Mouse (Mus musculus) limb, embryonic 12.5 days (tissue): ENCODE results near the gene Rnf115. TPM values are rescaled to one million over a fixed set of nuclear protein-coding genes. Genes with fewer than 3 reads are reported as not detected.
A peak's percentile ranks its signal among the peaks of the same experiment; 100 is the strongest.
"Not testable (repeated sequence)": the region's sequence is repeated elsewhere in the genome, so short reads cannot be mapped to it uniquely, and the experiment has no call there.

ENCODE experiments used
- ATAC-seq: fragments of 200-750 bp; cut with Nextera tagmentation; 2 replicates; pipeline ENCODE4 v1.8.0; 2017; ENCODE audit warnings: low read depth, moderate TSS enrichment; ENCODE audit not compliant: insufficient number of reproducible peaks, insufficient read depth, low FRiP score, low TSS enrichment
- H3K27ac ChIP-seq: fragments of 300-500 bp; sonication (generic); 2 replicates; pipeline ENCODE4 v1.5.1; 2016; ENCODE audit warnings: mild to moderate bottlenecking, moderate library complexity
- H3K27me3 ChIP-seq: fragments of 300-500 bp; sonication (generic); 2 replicates; pipeline ENCODE4 v1.6.1; 2016; ENCODE audit warnings: mild to moderate bottlenecking, moderate library complexity
- H3K36me3 ChIP-seq: fragments of 300-500 bp; sonication (generic); 2 replicates; pipeline ENCODE4 v1.6.1; 2016; ENCODE audit warnings: mild to moderate bottlenecking, moderate library complexity
- H3K4me1 ChIP-seq: fragments of 300-500 bp; sonication (generic); replicated peaks from 2 replicates; pipeline ENCODE4 v1.6.1; 2016
- H3K4me2 ChIP-seq: fragments of 300-500 bp; sonication (generic); 2 replicates; pipeline ENCODE4 v1.6.1; 2016; ENCODE audit warnings: mild to moderate bottlenecking, moderate library complexity
- H3K4me3 ChIP-seq: fragments of 300-500 bp; sonication (generic); replicated peaks from 2 replicates; pipeline ENCODE4 v1.5.1; 2016; ENCODE audit warnings: mild to moderate bottlenecking
- H3K9ac ChIP-seq: fragments of 300-500 bp; sonication (generic); replicated peaks from 2 replicates; pipeline ENCODE4 v1.6.1; 2016; ENCODE audit warnings: mild to moderate bottlenecking, moderate library complexity
- H3K9me3 ChIP-seq: fragments of 300-500 bp; sonication (generic); 2 replicates; pipeline ENCODE4 v1.6.1; 2016; ENCODE audit warnings: mild to moderate bottlenecking, moderate library complexity
- WGBS: fragments of 180-500 bp; shearing (Covaris S2); methylation state at CpG from one replicate; pipeline ENCODE4 v1.1.7; 2016; 5-methylcytosine and 5-hydroxymethylcytosine counted together
- polyA plus RNA-seq: library from polyadenylated mRNA; unstranded; fragments of >200 nt; fragmentation: Nextera tagmentation; extraction: Ambion mirVana; gene quantifications from 2 replicates; pipeline ENCODE4 v1.2.1, GENCODE M21; 2016

The Rnf115 gene
- 64.4 and 66.0 TPM in 2 replicates for polyA plus RNA-seq

DNA sequence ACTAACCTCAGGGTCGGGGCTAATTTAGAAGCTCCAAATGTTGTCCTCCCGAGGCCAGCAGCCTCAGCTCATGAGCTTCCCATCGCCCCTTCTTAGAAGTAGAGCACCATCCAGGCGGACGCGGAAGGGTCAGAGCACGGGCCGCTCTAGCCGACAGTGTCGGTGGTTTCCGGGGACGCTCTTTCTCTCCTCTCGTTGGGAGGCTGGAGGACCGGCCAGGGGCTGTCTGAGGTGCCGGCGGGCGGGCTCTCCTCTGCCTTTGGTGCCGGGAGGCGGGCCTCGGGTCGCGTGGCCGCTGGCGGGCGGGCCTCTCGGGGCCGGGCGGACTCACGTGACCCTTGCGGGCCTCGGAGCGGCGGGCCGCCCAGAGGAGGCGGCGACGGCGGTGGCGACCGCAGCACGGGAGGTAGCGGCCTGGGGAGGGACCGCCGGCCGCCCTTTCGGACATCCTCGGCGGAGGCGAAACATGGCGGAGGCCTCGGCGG, at the start of gene Rnf115, which contains the start of gene Polr3c:
Rnf115 (plus strand) TSS at position 322 of the 485 bp plus-strand sequence.
Polr3c (minus strand) TSS at position 286 of the 485 bp plus-strand sequence.
- under 1% methylated on average over 52 of the region's 52 CpGs for WGBS
- Histone ChIP-seq H3K9ac (peak within 1 kb of the TSS; percentile 88), H3K4me2 (peak within 1 kb of the TSS; percentile 76), H3K4me1 (peaks cover 10% of the 10 kb centered on the region), H3K9me3 (no peaks in the 10 kb centered on the region), H3K36me3 (peaks cover 19% of the 10 kb centered on the region), H3K27ac (peak within 1 kb of the TSS; percentile 82), H3K4me3 (peak within 1 kb of the TSS; percentile 91), H3K27me3 (no peaks in the 10 kb centered on the region)
- ATAC-seq = peak; percentile 96

DNA sequence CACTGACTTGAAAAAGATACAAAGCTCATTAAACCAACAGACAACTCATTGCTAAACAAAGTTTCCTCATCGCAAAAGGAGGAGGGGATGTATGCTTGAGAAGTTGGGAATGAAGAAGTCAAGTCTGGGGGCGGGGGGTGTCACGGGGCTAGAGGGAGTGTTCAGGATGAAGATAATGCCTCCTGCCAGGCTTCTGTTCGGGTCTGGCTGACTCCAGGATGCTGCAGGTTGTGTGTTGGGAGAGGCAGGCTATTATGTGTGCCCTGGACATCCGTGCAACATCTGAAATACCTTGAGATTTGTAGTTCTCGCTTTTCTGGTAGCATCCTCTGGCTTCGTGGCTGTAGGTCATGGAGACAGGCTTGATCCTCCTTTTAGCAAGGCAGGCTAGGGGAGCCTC, 49.0 kb upstream of the Rnf115 start:
- H3K36me3 ChIP-seq = no peaks in the 10 kb centered on the region
- no peak overlapping the region for H3K4me3 ChIP-seq
- H3K4me2 ChIP-seq = no peak overlapping the region
- no peaks in the 10 kb centered on the region for H3K9me3 ChIP-seq
- peaks cover 12% of the 10 kb centered on the region for H3K4me1 ChIP-seq
- ATAC-seq = no peak
- H3K9ac ChIP-seq = no peak overlapping the region
- 72% methylated on average over 7 of the region's 7 CpGs for WGBS
- H3K27me3 ChIP-seq = peaks cover 35% of the 10 kb centered on the region
- H3K27ac ChIP-seq = no peak overlapping the region

DNA sequence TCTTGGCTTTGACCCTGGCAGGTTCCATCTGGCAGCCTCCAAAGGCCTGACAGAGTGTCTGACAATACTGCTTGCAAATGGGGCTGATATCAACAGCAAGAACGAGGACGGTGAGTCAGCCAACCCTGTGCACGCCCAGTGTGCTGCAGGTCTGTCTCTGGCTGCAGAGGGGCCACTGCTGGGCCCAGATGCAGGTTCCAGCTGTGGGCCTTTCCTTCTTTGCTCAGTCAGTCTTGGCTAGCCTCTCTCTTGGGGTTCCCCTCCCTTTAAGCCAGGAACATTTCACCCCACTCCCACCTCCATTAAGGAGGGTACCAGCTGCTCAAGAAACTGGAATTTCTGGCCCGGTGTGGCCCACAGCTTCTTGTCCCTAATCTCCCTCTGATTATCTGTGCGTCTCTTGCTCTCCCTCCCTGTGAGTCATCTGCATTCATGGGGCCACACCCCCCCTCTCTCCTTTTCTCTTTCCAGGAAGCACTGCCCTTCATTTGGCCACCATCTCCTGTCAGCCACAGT, 48.2 kb upstream of the Rnf115 start:
- no peak for ATAC-seq

DNA sequence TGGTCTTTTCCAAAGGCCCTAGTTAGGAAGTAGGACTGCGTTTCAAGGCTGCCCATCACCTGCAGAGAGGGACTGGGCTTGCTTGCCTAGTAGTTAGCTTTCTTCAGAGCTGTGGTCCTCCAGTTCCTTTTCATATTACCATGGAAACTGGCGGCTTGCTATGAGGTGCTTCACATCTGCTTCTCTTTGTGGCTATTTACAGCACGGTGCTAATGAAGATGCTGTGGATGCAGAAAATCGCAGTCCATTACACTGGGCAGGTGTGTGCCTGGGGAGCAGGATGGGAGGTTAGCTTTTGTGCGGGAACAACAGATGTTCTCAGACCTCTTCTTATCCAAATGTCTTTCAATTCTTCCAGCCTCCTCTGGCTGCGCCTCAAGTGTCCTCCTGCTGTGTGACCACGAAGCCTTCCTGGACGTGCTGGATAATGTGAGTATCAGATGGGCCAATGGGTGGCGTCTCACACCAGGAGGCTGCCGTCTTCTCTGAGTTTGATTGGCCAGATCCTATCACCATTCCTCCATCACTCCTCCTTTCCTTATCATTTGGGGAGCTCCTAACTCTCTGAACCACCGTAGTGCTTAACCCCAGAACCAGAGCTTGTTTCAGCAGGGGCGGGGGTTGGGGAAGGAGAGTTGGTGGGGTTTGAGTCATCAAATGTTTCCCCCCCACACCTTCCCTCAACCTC, 47.1 kb upstream of the Rnf115 start:
- Histone ChIP-seq H3K36me3 (no peaks in the 10 kb centered on the region), H3K9me3 (no peaks in the 10 kb centered on the region), H3K9ac (no peak overlapping the region), H3K27ac (no peak overlapping the region), H3K4me1 (peaks cover 10% of the 10 kb centered on the region), H3K4me3 (no peak overlapping the region), H3K27me3 (peaks cover 54% of the 10 kb centered on the region), H3K4me2 (no peak overlapping the region)
- ATAC-seq = no peak
- WGBS = 18% methylated on average over 12 of the region's 12 CpGs

More for the DNA sequence above, 48.2 kb upstream of the Rnf115 start:
- no peak overlapping the region for H3K27ac ChIP-seq
- WGBS = 28% methylated on average over 5 of the region's 5 CpGs
- peaks cover 9% of the 10 kb centered on the region for H3K4me1 ChIP-seq
- H3K4me2 ChIP-seq = no peak overlapping the region
- H3K9ac ChIP-seq = no peak overlapping the region
- H3K4me3 ChIP-seq = no peak overlapping the region
- no peaks in the 10 kb centered on the region for H3K9me3 ChIP-seq
- H3K36me3 ChIP-seq = no peaks in the 10 kb centered on the region
- H3K27me3 ChIP-seq = peaks cover 42% of the 10 kb centered on the region

DNA sequence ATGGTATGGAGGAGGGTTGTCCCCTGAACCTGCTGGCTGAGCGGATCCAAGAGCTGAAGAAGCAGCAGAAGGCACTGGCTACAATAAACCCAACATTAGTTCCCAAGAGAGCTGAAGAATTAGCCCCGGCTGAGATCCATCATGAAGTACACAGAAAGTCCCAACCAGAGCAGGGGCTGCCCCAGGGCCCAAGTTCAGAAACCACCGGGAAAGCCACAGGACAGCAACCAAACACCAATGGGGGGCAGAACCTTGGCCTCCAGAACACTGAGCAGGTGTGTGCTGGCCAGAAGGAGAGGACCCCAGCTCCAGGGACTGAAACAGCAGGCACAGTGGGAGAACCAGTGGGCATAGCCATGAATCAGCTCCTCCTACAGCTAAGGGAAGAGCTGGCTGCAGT, 44.0 kb upstream of the Rnf115 start:
- WGBS = 84% methylated on average over 3 of the region's 3 CpGs
- ATAC-seq = no peak
- peaks cover 59% of the 10 kb centered on the region for H3K27me3 ChIP-seq

DNA sequence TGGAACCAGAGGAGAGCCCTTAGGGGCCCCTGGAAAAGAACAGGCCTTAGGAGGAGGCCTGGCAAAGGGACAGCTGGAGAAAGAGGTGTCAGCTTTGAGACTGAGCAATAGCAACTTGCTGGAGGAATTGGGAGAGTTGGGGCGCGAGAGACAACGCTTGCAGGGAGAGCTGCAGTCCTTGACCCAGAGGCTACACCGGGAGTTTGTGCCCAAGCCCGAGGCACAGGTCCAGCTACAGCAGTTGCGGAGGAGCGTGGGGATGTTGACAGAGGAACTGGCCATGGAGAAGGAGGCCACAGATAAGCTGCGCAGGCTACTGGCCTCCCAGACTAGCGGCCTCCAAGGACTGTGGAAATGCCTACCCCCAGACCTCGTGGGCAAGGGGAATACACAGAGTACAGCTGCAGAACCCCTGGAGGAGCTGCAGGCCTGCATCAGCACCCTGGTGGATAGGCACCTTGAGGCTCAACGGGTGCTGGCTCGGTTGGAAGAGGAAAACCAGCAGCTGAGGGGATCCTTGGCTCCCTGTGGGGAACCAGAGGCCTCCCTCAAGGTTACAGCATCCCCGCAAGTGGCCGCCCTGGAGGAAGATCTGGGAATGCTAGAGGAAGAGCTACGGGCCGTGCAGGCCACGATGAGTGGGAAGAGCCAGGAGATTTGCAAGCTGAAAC, 43.2 kb upstream of the Rnf115 start:
- H3K9ac ChIP-seq = peak overlapping the region; percentile 44
- H3K4me1 ChIP-seq = 0 out of 2 replicates have a peak, but pooled peaks cover 7% of the 10 kb centered on the region
- H3K27ac ChIP-seq = no peak overlapping the region
- peak overlapping the region; percentile 59 for H3K4me2 ChIP-seq
- H3K9me3 ChIP-seq = no peaks in the 10 kb centered on the region
- H3K4me3 ChIP-seq = peak overlapping the region; percentile 34
- H3K27me3 ChIP-seq = peaks cover 53% of the 10 kb centered on the region
- ATAC-seq = no peak
- 50% methylated on average over 17 of the region's 17 CpGs for WGBS
- no peaks in the 10 kb centered on the region for H3K36me3 ChIP-seq

More for the DNA sequence above, 44.0 kb upstream of the Rnf115 start:
- Histone ChIP-seq H3K4me1 (0 out of 2 replicates have a peak, but pooled peaks cover 7% of the 10 kb centered on the region), H3K9ac (no peak overlapping the region), H3K4me3 (no peak overlapping the region), H3K9me3 (no peaks in the 10 kb centered on the region), H3K36me3 (no peaks in the 10 kb centered on the region), H3K27ac (no peak overlapping the region), H3K4me2 (no peak overlapping the region)

DNA sequence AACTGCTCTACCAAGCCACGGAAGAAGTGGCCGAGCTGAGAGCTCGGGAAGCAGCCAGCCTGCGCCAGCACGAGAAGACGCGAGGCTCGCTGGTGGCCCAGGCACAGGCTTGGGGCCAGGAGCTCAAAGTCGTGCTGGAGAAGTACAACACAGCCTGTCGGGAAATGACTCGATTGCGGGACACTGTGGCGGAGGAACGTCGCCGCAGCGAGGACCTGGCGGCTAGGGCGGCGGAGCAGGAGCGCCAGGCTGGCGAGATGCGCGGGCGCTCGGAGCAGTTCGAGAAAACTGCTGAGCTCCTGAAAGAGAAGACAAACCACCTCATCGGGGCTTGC, 42.7 kb upstream of the Rnf115 start:
- 18% methylated on average over 28 of the region's 28 CpGs for WGBS
- no peak; the same call in 1 of the 2 replicates for ATAC-seq
- Histone ChIP-seq H3K4me1 (0 out of 2 replicates have a peak, but pooled peaks cover 7% of the 10 kb centered on the region), H3K27me3 (peaks cover 52% of the 10 kb centered on the region), H3K36me3 (no peaks in the 10 kb centered on the region), H3K9ac (peak overlapping the region; percentile 44), H3K4me2 (peak overlapping the region; percentile 59), H3K9me3 (no peaks in the 10 kb centered on the region), H3K27ac (no peak overlapping the region), H3K4me3 (peak overlapping the region; percentile 34)

DNA sequence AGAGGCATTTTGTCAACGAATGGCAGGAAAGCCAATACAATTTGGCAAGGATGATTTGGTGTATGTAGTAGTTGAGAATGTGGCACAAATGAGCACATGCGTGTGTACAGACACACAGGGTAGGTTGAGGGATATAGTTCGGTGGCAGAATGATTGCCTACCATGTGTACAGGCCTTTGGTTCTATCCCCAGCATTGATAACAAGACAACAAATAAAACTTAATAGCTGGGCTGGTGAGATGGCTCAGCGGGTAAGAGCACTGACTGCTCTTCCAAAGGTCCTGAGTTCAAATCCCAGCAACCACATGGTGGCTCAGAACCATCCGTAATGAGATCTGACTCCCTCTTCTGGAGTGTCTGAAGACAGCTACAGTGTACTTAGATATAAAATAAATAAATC, 41.4 kb upstream of the Rnf115 start:
- 96% methylated on average over 5 of the region's 5 CpGs for WGBS
- H3K4me3 ChIP-seq, H3K27ac ChIP-seq, ATAC-seq, H3K9me3 ChIP-seq, H3K4me1 ChIP-seq, H3K4me2 ChIP-seq, H3K9ac ChIP-seq, H3K36me3 ChIP-seq: not testable (repeated sequence)
- H3K27me3 ChIP-seq = peaks cover 39% of the 10 kb centered on the region

DNA sequence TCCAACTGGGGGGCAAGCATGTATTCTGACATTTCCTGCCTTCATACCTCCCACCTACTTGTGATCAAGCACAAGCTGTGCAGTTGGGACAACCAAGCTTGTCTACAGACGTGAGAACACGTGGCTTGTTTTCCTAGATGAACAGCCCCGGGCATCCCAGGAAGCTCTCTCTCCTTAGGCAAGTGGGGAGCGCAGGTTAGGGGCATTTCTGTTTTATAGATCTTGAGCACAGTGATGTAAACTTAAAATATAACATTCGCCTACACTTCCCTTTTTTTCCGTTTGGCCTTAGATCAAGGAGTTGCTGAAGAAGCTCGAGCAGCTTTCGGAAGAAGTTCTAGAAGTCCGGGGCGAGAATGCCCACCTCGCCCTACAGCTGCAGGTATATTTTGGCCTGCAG, 38.6 kb upstream of the Rnf115 start:
- Histone ChIP-seq H3K4me2 (no peak overlapping the region), H3K4me1 (0 out of 2 replicates have a peak, but pooled peaks cover 7% of the 10 kb centered on the region), H3K4me3 (no peak overlapping the region), H3K9ac (no peak overlapping the region), H3K27me3 (peaks cover 27% of the 10 kb centered on the region), H3K36me3 (no peaks in the 10 kb centered on the region), H3K27ac (no peak overlapping the region), H3K9me3 (no peaks in the 10 kb centered on the region)
- ATAC-seq = no peak
- WGBS = 78% methylated on average over 11 of the region's 11 CpGs

DNA sequence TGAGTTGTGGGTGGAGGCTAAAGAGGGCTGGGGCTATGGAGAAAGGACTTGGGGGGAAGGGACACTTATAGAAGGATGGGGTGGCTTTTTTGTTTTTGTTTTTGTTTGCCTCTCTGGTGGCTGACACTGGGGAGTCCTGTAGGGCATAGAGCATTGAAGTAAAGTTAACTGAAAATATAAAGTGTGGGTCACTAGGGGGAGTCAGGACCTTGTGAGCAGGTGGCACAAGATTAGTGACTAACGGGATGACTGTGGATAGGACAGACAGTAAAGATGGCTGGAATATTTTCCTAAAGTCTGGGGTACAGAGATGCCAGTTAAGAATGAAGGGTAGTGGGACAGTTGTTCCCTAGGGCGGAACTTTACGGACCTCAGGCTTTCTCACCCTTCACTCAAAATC, 37.2 kb upstream of the Rnf115 start:
- Histone ChIP-seq H3K9ac (no peak overlapping the region), H3K4me1 (peaks cover 5% of the 10 kb centered on the region; the same call in 1 of the 2 replicates), H3K9me3 (no peaks in the 10 kb centered on the region), H3K36me3 (no peaks in the 10 kb centered on the region), H3K4me3 (no peak overlapping the region), H3K4me2 (no peak overlapping the region), H3K27ac (no peak overlapping the region), H3K27me3 (peaks cover 12% of the 10 kb centered on the region)
- WGBS = 51% methylated on average over 3 of the region's 3 CpGs
- ATAC-seq = no peak

DNA sequence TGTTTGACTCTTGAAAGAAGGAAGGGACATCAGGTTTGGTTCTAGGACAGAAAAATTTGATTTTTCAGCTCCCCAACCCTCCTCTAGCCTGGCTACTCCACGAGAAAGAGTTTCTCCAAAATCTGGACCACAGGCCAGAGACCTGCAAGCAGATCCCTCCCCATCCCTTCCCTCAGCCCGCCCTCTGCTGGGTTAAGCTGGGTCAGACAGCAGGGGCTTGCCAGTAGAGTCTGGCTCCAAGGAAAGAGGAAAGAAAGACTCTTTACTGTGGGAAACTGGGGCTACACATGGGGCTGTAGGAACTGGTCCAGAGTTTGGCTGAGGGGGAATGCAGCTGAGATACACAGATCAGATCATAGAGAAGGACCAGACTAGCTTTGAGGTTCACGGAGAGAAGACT, 35.0 kb upstream of the Rnf115 start:
- 25% methylated on average over 3 of the region's 3 CpGs for WGBS
- Histone ChIP-seq H3K9ac (no peak overlapping the region), H3K27ac (no peak overlapping the region), H3K9me3 (no peaks in the 10 kb centered on the region), H3K27me3 (0 out of 2 replicates have a peak, but pooled peaks cover 6% of the 10 kb centered on the region), H3K36me3 (no peaks in the 10 kb centered on the region), H3K4me2 (no peak overlapping the region), H3K4me3 (no peak overlapping the region), H3K4me1 (peaks cover 16% of the 10 kb centered on the region)
- no peak for ATAC-seq
